Mouse (Mus musculus) heart, postnatal 10 days (tissue): ENCODE measurements at regions not wholly inside any gene's neighbourhood (a gene's known extent, or its start where the extent isn't known, plus 50 kb on each side); places are given as distances from the start of the nearest gene placed in this dataset.

Experiments used
- DNase-seq, 2 experiments: peaks; one replicate each; pipeline ENCODE4 v3.0.0; 2021
- intact Hi-C: fragments of 180-260 bp; cut with DNase I; formaldehyde crosslinking; loops from one replicate; pipeline ENCODE4 v1.15.1; 2025

GRCm38 (mm10) chr12:49449396-49449795, 64.4 kb downstream of the Gm43517 start:
- intact Hi-C loops, result no loop called here
- no peak for DNase-seq

- DNase-seq, result no peak
- intact Hi-C loops, result no loop called here
Measured at GRCm38 (mm10) chr12:49468059-49468458, 83.1 kb downstream of the Gm43517 start.

GRCm38 (mm10) chr12:49473371-49473770, 88.4 kb downstream of the Gm43517 start:
- intact Hi-C loops, result no loop called here
- peak; percentile 17 to 18 for DNase-seq

GRCm38 (mm10) chr12:49480656-49481055, 95.7 kb downstream of the Gm43517 start:
- no peak for DNase-seq
- intact Hi-C loops, result no loop called here

GRCm38 (mm10) chr12:49481151-49481550, 96.2 kb downstream of the Gm43517 start:
- intact Hi-C loops, result no loop called here
- no peak for DNase-seq

GRCm38 (mm10) chr12:49482367-49482766, 97.4 kb downstream of the Gm43517 start:
- intact Hi-C loops, result no loop called here
- no peak for DNase-seq

- intact Hi-C loops, result no loop called here
- DNase-seq, result no peak
Measured at GRCm38 (mm10) chr12:49484070-49484770, 99.2 kb downstream of the Gm43517 start.

- intact Hi-C loops, result no loop called here
- DNase-seq, result no peak
Measured at GRCm38 (mm10) chr12:49513131-49513530, 128.2 kb downstream of the Gm43517 start.

- intact Hi-C loops, result no loop called here
- no peak for DNase-seq
Measured at GRCm38 (mm10) chr12:49514616-49515015, 129.6 kb downstream of the Gm43517 start.
